Mouse (Mus musculus) cerebellum, adult 9-10 months (tissue): ENCODE results near the gene Apela.

Experiments used
- DNase-seq: peaks from one replicate; pipeline ENCODE4 v3.0.0; 2022

The Apela gene

GRCm38 (mm10) chr8:65037117-65037533 lies at the start of gene Apela:
Gene Apela, minus strand, starts transcription at chr8:65037336.
- DNase-seq = no peak

DNA sequence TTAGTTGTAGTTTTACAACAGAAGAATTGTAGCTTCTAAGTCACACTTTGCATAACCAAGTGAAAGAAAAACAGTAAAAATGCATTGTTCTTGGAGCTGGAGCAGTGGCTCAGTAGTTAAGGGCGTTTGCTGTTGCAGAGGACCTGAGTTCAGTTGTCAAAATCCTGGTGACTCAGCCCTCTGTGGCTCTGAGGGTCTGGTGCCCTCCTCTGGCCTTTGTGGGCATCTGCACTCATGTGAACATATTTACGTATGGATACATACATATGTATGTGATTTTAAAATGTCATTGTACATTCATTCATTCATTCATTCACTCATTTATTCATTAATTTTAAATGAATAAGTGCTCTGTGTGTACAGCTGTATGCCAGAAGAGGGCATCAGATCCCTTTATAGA lies 48.5 kb upstream of the Apela start:
- no peak for DNase-seq

- no peak for DNase-seq
Observed at GRCm38 (mm10) chr8:65080731-65081130, 43.6 kb upstream of the Apela start.

GRCm38 (mm10) chr8:65074733-65075132 lies 37.6 kb upstream of the Apela start, which contains the start of gene Gm10663:
Gene Gm10663, plus strand, starts transcription at chr8:65075033.
- no peak for DNase-seq

- no peak for DNase-seq
Observed at GRCm38 (mm10) chr8:65070996-65071395, 33.9 kb upstream of the Apela start.

- DNase-seq = no peak
Observed at GRCm38 (mm10) chr8:65068473-65068819, 31.3 kb upstream of the Apela start.

GRCm38 (mm10) chr8:65067694-65068472 lies 30.7 kb upstream of the Apela start:
- no peak for DNase-seq

- no peak for DNase-seq
Observed at GRCm38 (mm10) chr8:65067031-65067430, 29.9 kb upstream of the Apela start.

- DNase-seq = no peak
Observed at GRCm38 (mm10) chr8:65065622-65066021, 28.5 kb upstream of the Apela start.

GRCm38 (mm10) chr8:65064071-65064470 lies 26.9 kb upstream of the Apela start:
- no peak for DNase-seq

DNA sequence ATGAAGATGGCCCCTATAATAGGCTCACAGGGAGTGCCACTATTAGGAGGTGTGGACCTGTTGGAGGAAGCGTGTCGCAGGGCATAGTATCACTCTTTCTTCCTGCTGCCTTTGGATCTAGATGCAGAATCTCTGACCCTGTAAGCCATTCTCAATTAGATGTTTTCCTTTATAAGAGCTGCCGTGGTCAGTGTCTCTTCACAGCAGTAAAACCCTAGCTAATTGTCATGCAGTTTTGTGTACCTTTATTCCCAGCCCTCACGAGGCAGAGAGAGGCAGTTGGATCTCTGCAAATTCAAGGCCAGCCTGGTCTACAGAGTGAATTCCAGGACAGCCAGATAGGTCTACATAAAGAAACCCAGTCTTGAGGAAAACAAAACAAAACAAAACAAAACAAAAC lies 25.1 kb upstream of the Apela start:
- no peak for DNase-seq

DNA sequence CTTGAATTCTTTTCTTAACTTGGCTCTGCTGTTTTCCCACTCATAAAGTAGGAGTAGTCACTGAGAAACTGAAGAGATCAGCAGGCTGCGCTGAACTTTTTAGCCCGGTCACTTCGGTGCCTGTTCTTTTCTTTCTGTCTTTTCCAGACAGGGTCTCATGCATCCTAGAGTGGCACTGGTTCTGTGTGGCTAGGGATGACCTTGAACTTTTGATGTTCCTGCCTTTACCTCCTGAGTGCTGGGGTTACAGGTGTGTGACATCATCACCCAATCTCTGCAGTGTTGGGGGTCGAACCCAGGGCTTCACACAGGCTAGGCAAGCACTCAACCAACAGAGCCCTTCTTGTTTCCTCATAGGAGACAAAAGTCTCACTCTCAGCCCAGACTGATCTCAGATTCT lies 19.6 kb upstream of the Apela start:
- no peak for DNase-seq

GRCm38 (mm10) chr8:65053968-65054367 lies 16.8 kb upstream of the Apela start:
- no peak for DNase-seq

DNA sequence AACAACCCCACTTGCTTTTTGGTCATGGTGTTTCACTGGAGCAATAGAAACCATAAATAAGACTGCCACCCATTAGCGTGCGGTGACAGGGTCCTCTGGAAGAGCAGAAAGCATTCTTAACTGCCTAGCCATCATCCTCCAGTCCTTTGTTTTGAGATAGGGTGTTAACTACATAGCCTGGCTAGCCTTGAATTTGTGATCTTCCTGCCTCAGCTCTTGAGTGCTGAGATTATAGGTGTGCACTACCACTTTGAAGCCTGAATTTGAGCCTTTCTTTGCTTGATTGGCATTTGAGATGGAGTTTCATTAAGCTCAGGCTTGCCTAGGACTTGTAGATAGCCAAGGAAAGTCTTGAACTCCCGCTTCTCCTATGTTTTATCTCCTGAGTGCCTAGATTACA lies 16.4 kb upstream of the Apela start:
- no peak for DNase-seq

DNA sequence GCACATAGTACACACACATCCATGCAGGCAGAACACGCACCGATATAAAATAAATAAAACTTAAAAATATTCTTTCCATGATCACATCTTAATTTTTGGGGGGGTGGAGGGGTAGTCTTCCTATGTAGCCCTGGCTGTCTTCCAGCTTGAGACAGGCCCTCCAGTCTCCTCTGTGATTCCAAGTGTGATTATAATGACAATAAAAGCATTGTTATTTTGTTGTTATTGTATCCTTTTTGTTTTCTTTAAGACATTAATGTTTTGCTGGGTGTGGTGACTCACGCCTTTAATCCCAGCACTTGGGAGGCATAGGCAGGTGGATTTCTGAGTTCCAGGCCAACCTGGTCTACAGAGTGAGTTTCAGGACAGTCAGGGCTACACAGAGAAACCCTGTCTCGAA lies 10.7 kb upstream of the Apela start:
- DNase-seq = no peak

- DNase-seq = no peak
Observed at GRCm38 (mm10) chr8:65047193-65047592, 10.1 kb upstream of the Apela start.

DNA sequence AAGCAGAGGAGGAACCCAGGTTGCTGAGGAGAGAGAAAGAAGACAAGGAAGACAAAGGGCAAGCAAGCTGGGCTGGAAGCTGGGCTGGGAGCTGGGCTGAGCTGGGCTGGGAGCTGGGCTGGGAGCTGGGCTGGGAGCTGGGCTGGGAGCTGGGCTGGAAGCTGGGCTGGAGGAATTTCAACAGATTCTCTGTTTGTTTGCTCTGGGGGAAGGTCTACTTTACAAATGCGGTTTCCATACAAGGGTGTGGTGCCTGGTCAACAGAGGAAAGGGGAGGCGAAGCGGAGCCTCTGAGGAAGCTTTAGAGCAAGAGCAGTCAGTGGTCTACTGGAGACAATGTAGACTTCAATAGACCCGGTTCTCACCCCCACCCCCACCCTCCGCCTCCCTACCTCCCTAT lies 9.4 kb upstream of the Apela start:
- DNase-seq = no peak

- no peak for DNase-seq
Observed at GRCm38 (mm10) chr8:65034136-65034535, 3.0 kb downstream of the Apela start.

DNA sequence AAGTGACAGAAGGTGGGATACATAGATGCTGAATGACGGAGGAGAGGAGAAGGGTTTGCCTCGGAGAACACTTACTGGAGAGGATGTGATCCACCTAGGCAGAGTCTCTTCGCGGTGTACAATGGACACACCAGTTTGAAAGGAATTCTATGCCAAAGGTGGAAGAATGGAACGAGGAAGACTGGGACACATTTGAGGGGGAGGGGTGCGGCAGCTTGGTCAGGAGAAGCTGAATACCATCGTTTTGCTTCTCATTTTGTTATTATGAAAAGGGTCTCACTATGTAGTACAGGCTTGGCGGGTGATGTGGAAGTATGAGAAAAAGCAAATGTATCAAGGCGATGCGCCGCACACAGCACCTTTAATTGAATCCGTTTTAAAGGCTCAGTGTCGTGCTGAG lies 4.1 kb downstream of the Apela start:
- DNase-seq = no peak

- no peak for DNase-seq
Observed at GRCm38 (mm10) chr8:65032107-65032506, 5.0 kb downstream of the Apela start.

- no peak for DNase-seq
Observed at GRCm38 (mm10) chr8:65030735-65031485, 6.2 kb downstream of the Apela start.

GRCm38 (mm10) chr8:65029776-65030175 lies 7.4 kb downstream of the Apela start:
- no peak for DNase-seq

GRCm38 (mm10) chr8:65028959-65029686 lies 8.0 kb downstream of the Apela start:
- no peak for DNase-seq

DNA sequence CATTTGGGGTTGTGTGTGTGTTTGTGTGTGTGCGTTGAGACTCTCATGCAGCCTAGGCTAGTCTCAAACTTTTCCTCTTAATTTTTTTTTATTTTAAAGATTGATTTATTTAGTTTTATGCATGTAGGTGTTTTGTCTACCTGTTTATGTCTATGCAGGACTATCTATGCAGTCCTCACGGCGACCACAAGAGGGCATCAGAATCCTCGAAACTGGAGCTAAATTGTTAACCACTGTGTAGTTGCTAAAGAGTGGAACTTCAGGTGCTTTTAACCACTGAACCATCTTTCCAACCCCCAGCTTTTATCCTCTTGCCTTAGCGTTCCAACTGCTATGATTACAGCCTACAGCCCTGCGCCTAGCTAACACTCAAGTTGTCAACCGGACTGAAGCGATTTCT lies 14.7 kb downstream of the Apela start:
- DNase-seq = peak; percentile 29
